15 mouse cellular contexts compared by ENCODE assay signal in genomic region chr7:96749753-96750152, GRCm38 (mm10).
A peak's percentile ranks its signal among the peaks of the same experiment; 100 is the strongest.
DNase-seq lines count a peak whose midpoint lies in the region; ATAC-seq lines count a peak whose summit lies in the region.
"Had no signal": no experiment of that assay in that cellular context is flagged by ENCODE, and none has a peak within 500 bp of the region (broad histone marks: within the 10 kb centered on the region; RNA-seq: fewer than 3 reads in every experiment).

No protein-coding gene starts in this region.

- no peak overlapping the region for H3K27ac ChIP-seq in lung, embryonic 16.5 days (ENCODE audit: low read length)
- peak overlapping the region; percentile 82 for H3K27ac ChIP-seq in embryonic facial prominence, embryonic 10.5 days (replicated peaks)
- H3K27ac ChIP-seq: embryonic facial prominence, embryonic 15.5 days; macrophage had no signal

- H3K4me1 ChIP-seq in lung, embryonic 16.5 days (replicated peaks; ENCODE audit: control insufficient read depth, insufficient read depth, low read length): peaks cover 15% of the 10 kb centered on the region
- peaks cover 67% of the 10 kb centered on the region for H3K4me1 ChIP-seq in embryonic facial prominence, embryonic 10.5 days

- no peaks in the 10 kb centered on the region for H3K27me3 ChIP-seq in lung, embryonic 16.5 days (ENCODE audit: control insufficient read depth, insufficient read depth, low read depth, low read length)
- no peaks in the 10 kb centered on the region for H3K27me3 ChIP-seq in embryonic facial prominence, embryonic 10.5 days (replicated peaks; ENCODE audit: low read depth, poor library complexity, severe bottlenecking)
- H3K27me3 ChIP-seq: embryonic facial prominence, embryonic 15.5 days had no signal

- no peak overlapping the region for H3K4me2 ChIP-seq in lung, embryonic 16.5 days (ENCODE audit: low read depth, low read length)
- H3K4me2 ChIP-seq: embryonic facial prominence, embryonic 15.5 days had no signal

- 49% methylated on average over 8 of the region's 8 CpGs for WGBS in lung, embryonic 16.5 days
- 30% methylated on average over 8 of the region's 8 CpGs for WGBS in embryonic facial prominence, embryonic 10.5 days

- peak; percentile 52 for ATAC-seq in lung, embryonic 16.5 days (ENCODE audit: low read depth)

- DNase-seq in heart, adult 8-10 months (ENCODE audit: low spot score): peak; percentile 11
- DNase-seq in heart, adult 11 months: no peak
- DNase-seq in lung, postnatal 14 days: no peak
- peak; percentile 80 for DNase-seq in embryonic facial prominence, embryonic 10.5 days (ENCODE audit: low spot score)
- peak; percentile 75 for DNase-seq in mesoderm, embryonic 11.5 days (ENCODE audit: low read depth, low spot score)
- no peak for DNase-seq in frontal cortex, postnatal 36 days (ENCODE audit: low spot score in 2 of 2)
- no peak for DNase-seq in cerebellum, postnatal 36 days
- DNase-seq: adrenal gland, adult 2 months; cerebellum, adult 11 months; kidney, adult 11 months; right cerebral cortex, postnatal 14 days; thymus, postnatal 14 days had no signal

- no peak overlapping the region for H3K9ac ChIP-seq in lung, embryonic 16.5 days (ENCODE audit: low read length)
- H3K9ac ChIP-seq: embryonic facial prominence, embryonic 15.5 days had no signal

- no peaks in the 10 kb centered on the region for H3K9me3 ChIP-seq in lung, embryonic 16.5 days (ENCODE audit: control insufficient read depth, low read length)
- H3K9me3 ChIP-seq in embryonic facial prominence, embryonic 10.5 days: no peaks in the 10 kb centered on the region
- H3K9me3 ChIP-seq: embryonic facial prominence, embryonic 15.5 days had no signal

- no peak overlapping the region for H3K4me3 ChIP-seq in lung, embryonic 16.5 days (ENCODE audit: low read length)
- no peak overlapping the region for H3K4me3 ChIP-seq in embryonic facial prominence, embryonic 10.5 days
- H3K4me3 ChIP-seq: embryonic facial prominence, embryonic 15.5 days had no signal

- H3K36me3 ChIP-seq in lung, embryonic 16.5 days (ENCODE audit: control insufficient read depth, insufficient read depth, low read length): no peaks in the 10 kb centered on the region
- H3K36me3 ChIP-seq in embryonic facial prominence, embryonic 10.5 days (replicated peaks): no peaks in the 10 kb centered on the region
- H3K36me3 ChIP-seq: embryonic facial prominence, embryonic 15.5 days had no signal

Comparison
In these comparisons a context has a peak if more than half of its experiments do, and no peak if none do; other contexts are left out.
1. DNase-seq: peak in heart, adult 8-10 months (single experiment), embryonic facial prominence, embryonic 10.5 days (single experiment) and mesoderm, embryonic 11.5 days (single experiment); none in heart, adult 11 months (single experiment), lung, postnatal 14 days (single experiment), frontal cortex, postnatal 36 days (0 of 2) and cerebellum, postnatal 36 days (0 of 2).